Mouse (Mus musculus) CH12.LX (cell line): ENCODE data around the gene Ramp2. TPM values are rescaled to one million over a fixed set of nuclear protein-coding genes. Genes with fewer than 3 reads are reported as not detected.

Experiments
- DNase-seq: peaks from one replicate; pipeline ENCODE4 v3.0.0-alpha.2; 2013; ENCODE audit errors: extremely low read depth
- H3K27ac ChIP-seq: 2 replicates; pipeline ENCODE4 v1.5.1; 2012; ENCODE audit warnings: low read depth, mild to moderate bottlenecking, control low read depth, moderate library complexity; ENCODE audit not compliant: insufficient read depth
- H3K27me3 ChIP-seq: replicated peaks from 2 replicates; pipeline ENCODE3; 2012; ENCODE audit warnings: inconsistent platforms
- H3K36me3 ChIP-seq, 2 experiments: replicated peaks in 1 of 2; 2 replicates each; pipeline versions ENCODE3 to v1.6.1; 2012; ENCODE audit warnings: inconsistent platforms in 1 of 2, low read length in 1 of 2, mild to moderate bottlenecking in 1 of 2, mixed read lengths in 1 of 2, moderate library complexity in 1 of 2; ENCODE audit not compliant: control insufficient read depth in 1 of 2, insufficient read depth in 1 of 2
- H3K4me1 ChIP-seq, 2 experiments: 2 replicates each; pipeline ENCODE4 v1.6.1; 2012; ENCODE audit warnings: inconsistent platforms in 1 of 2, moderate library complexity in 1 of 2; ENCODE audit not compliant: insufficient read depth in 2 of 2, control insufficient read depth in 1 of 2
- H3K4me2 ChIP-seq: 2 replicates; pipeline ENCODE4 v1.6.1; 2012; ENCODE audit warnings: low read depth, mild to moderate bottlenecking, control low read depth; ENCODE audit not compliant: poor library complexity, insufficient read depth, severe bottlenecking
- H3K4me3 ChIP-seq, 3 experiments: fragments of 150-350 bp in 1 of 3; sonication (generic) in 1 of 3; replicated peaks in 1 of 3; 2 replicates each; pipeline versions ENCODE3 to v1.5.1; 2011 to 2012; ENCODE audit warnings: low read depth in 2 of 3, low read length in 2 of 3, mild to moderate bottlenecking in 2 of 3, moderate library complexity in 2 of 3, control low read depth in 1 of 3, improper control_type of control experiment in 1 of 3, inconsistent platforms in 1 of 3, mixed read lengths in 1 of 3; ENCODE audit not compliant: poor library complexity in 1 of 3
- H3K79me2 ChIP-seq: replicated peaks from 2 replicates; pipeline ENCODE4 v1.6.1; 2012; ENCODE audit warnings: mild to moderate bottlenecking, moderate library complexity; ENCODE audit not compliant: control insufficient read depth, poor library complexity, insufficient read depth, severe bottlenecking; ENCODE audit errors: extremely low read depth
- H3K9ac ChIP-seq: 2 replicates; pipeline ENCODE4 v1.6.1; 2012; ENCODE audit warnings: low read depth, mild to moderate bottlenecking, control low read depth, moderate library complexity; ENCODE audit not compliant: insufficient read depth
- H3K9me3 ChIP-seq: replicated peaks from 2 replicates; pipeline ENCODE3; 2012; ENCODE audit warnings: low read length, inconsistent platforms, mixed read lengths
- E2F4 ChIP-seq: IDR thresholded peaks from 2 replicates; pipeline ENCODE4 v1.6.1; 2011; ENCODE audit warnings: low read depth, low read length, improper control_type of control experiment; ENCODE audit not compliant: insufficient replicate concordance
- ETS1 ChIP-seq: conservative IDR thresholded peaks from 2 replicates; pipeline ENCODE4 v1.6.1; 2012; ENCODE audit warnings: low read depth, mild to moderate bottlenecking, inconsistent platforms, low read length, improper control_type of control experiment, moderate library complexity
- HCFC1 ChIP-seq: IDR thresholded peaks from 2 replicates; pipeline ENCODE4 v1.6.1; 2012; ENCODE audit warnings: low read depth, mild to moderate bottlenecking, inconsistent platforms, low read length, improper control_type of control experiment
- JUND ChIP-seq: conservative IDR thresholded peaks from 2 replicates; pipeline ENCODE4 v1.6.1; 2011; ENCODE audit warnings: low read depth, low read length, improper control_type of control experiment
- MAX ChIP-seq: IDR thresholded peaks from 2 replicates; pipeline ENCODE4 v1.6.1; 2011; ENCODE audit warnings: low read length, improper control_type of control experiment
- MAZ ChIP-seq: IDR thresholded peaks from 2 replicates; pipeline ENCODE4 v1.6.1; 2012; ENCODE audit warnings: low read depth, mild to moderate bottlenecking, inconsistent platforms, low read length, improper control_type of control experiment, moderate library complexity
- MYC ChIP-seq: IDR thresholded peaks from 2 replicates; pipeline ENCODE4 v1.6.1; 2011; ENCODE audit warnings: low read depth, mild to moderate bottlenecking, improper control_type of control experiment, low read length
- POLR2AphosphoS2 ChIP-seq: IDR thresholded peaks from 2 replicates; pipeline ENCODE4 v1.6.1; 2011; ENCODE audit warnings: low read depth, low read length, improper control_type of control experiment
- RAD21 ChIP-seq: IDR thresholded peaks from 2 replicates; pipeline ENCODE4 v1.6.1; 2011; ENCODE audit warnings: low read depth, mild to moderate bottlenecking, low read length, improper control_type of control experiment, moderate library complexity
- SIN3A ChIP-seq: IDR thresholded peaks from 2 replicates; pipeline ENCODE4 v1.6.1; 2012; ENCODE audit warnings: low read length, improper control_type of control experiment, inconsistent platforms
- TCF12 ChIP-seq: IDR thresholded peaks from 2 replicates; pipeline ENCODE4 v1.6.1; 2014; ENCODE audit warnings: low read depth, mild to moderate bottlenecking, inconsistent platforms, low read length, improper control_type of control experiment
- USF2 ChIP-seq: conservative IDR thresholded peaks from 2 replicates; pipeline ENCODE4 v1.6.1; 2011; ENCODE audit warnings: low read depth, low read length, improper control_type of control experiment
- ZC3H11A ChIP-seq: IDR thresholded peaks from 2 replicates; pipeline ENCODE4 v1.6.1; 2012; ENCODE audit warnings: low read depth, mild to moderate bottlenecking, inconsistent platforms, low read length, improper control_type of control experiment
- ZMIZ1 ChIP-seq: IDR thresholded peaks from 2 replicates; pipeline ENCODE4 v1.6.1; 2012; ENCODE audit warnings: low read depth, mild to moderate bottlenecking, inconsistent platforms, low read length, improper control_type of control experiment
- dilution Hi-C: fragments of 300-500 bp; cut with MboI; formaldehyde crosslinking; loops from 2 replicates; pipeline ENCODE4 v1.14.3; 2020; ENCODE audit warnings: low sequenced_read_pairs; ENCODE audit not compliant: extremely low pct_unique_long_range_greater_than_20kb, extremely low pct_ligation_motif_present
- in situ Hi-C: fragments of 300-500 bp; cut with MboI; formaldehyde crosslinking; loops from 3 replicates; pipeline ENCODE4 v1.14.3; 2019; ENCODE audit warnings: low sequenced_read_pairs, low pct_ligation_motif_present, low pct_unique_long_range_greater_than_20kb, mixed read lengths
- polyA plus RNA-seq: library from polyadenylated mRNA; unstranded; fragments of >175 nt; gene quantifications from 2 replicates; pipeline ENCODE4 v1.2.1, GENCODE M21; 2012; ENCODE audit warnings: low read depth; ENCODE audit not compliant: insufficient read length
- total RNA-seq, 2 experiments: library from RNA; depleted of rRNA; stranded (reverse); fragments of 300-350 nt in 1 of 2; fragments of >200 nt in 1 of 2; gene quantifications; 2 replicates each; pipeline ENCODE4 v1.2.3; 2012 to 2014

Ramp2 gene
- total and polyA plus RNA-seq, 3 experiments: 0.26 to 1.3 (median 0.33) TPM

- Histone ChIP-seq H3K4me3 (no peak overlapping the region), H3K9ac (no peak overlapping the region), H3K36me3 (no peaks in the 10 kb centered on the region), H3K27me3 (peaks cover 30% of the 10 kb centered on the region), H3K4me2 (no peak overlapping the region), H3K9me3 (peaks cover 2% of the 10 kb centered on the region), H3K79me2 (peaks cover 4% of the 10 kb centered on the region; the same call in 1 of the 2 replicates), H3K27ac (no peak overlapping the region), H3K4me1 (peaks cover 6 to 32% of the 10 kb centered on the region in 2 experiments)
- dilution Hi-C loops: no loop called here
- in situ Hi-C loops: no loop called here
- TF ChIP-seq ETS1 (no peak), JUND (no peak), MAZ (no peak), SIN3A (no peak), HCFC1 (no peak), TCF12 (no peak), POLR2AphosphoS2 (no peak), USF2 (no peak), RAD21 (no peak), E2F4 (no peak), MYC (no peak), ZC3H11A (no peak), MAX (no peak)
- no peak for DNase-seq
Measured at GRCm38 (mm10) chr11:101229361-101229900, 16.4 kb upstream of the Ramp2 start.

GRCm38 (mm10) chr11:101230061-101230511 lies 15.7 kb upstream of the Ramp2 start:
- peaks cover 2% of the 10 kb centered on the region for H3K9me3 ChIP-seq
- no peaks in the 10 kb centered on the region for H3K79me2 ChIP-seq
- H3K4me1 ChIP-seq: peaks cover 6 to 26% of the 10 kb centered on the region in 2 experiments
- no peak overlapping the region for H3K4me3 ChIP-seq
- H3K27ac ChIP-seq: no peak overlapping the region
- H3K36me3 ChIP-seq: no peaks in the 10 kb centered on the region
- H3K9ac ChIP-seq: no peak overlapping the region
- TF ChIP-seq ZMIZ1 (no peak), MAX (no peak), RAD21 (no peak), MYC (no peak)
- H3K4me2 ChIP-seq: no peak overlapping the region
- dilution Hi-C loops: no loop called here
- DNase-seq: no peak
- in situ Hi-C loops: no loop called here
- H3K27me3 ChIP-seq: peaks cover 30% of the 10 kb centered on the region
